Mouse (Mus musculus) limb, embryonic 13.5 days (tissue): ENCODE measurements around the gene Agtpbp1. TPM values are rescaled to one million over a fixed set of nuclear protein-coding genes. Genes with fewer than 3 reads are reported as not detected.

ENCODE experiments used
- ATAC-seq: fragments of 200-750 bp; cut with Nextera tagmentation; 2 replicates; pipeline ENCODE4 v1.8.0; 2017; ENCODE audit warnings: low read depth, moderate number of reproducible peaks, moderate TSS enrichment; ENCODE audit not compliant: low FRiP score
- H3K27ac ChIP-seq: fragments of 300-500 bp; sonication (generic); 2 replicates; pipeline ENCODE4 v1.5.1; 2015; ENCODE audit warnings: inconsistent platforms, mild to moderate bottlenecking, moderate library complexity
- H3K27me3 ChIP-seq: fragments of 300-500 bp; sonication (generic); 2 replicates; pipeline ENCODE4 v1.6.1; 2015; ENCODE audit warnings: mild to moderate bottlenecking, inconsistent platforms
- H3K36me3 ChIP-seq: fragments of 300-500 bp; sonication (generic); 2 replicates; pipeline ENCODE4 v1.6.1; 2015; ENCODE audit warnings: inconsistent platforms, mild to moderate bottlenecking, moderate library complexity
- H3K4me1 ChIP-seq: fragments of 300-500 bp; sonication (generic); 2 replicates; pipeline ENCODE4 v1.6.1; 2015; ENCODE audit warnings: inconsistent platforms
- H3K4me2 ChIP-seq: fragments of 300-500 bp; sonication (generic); replicated peaks from 2 replicates; pipeline ENCODE4 v1.6.1; 2015; ENCODE audit warnings: inconsistent platforms, mild to moderate bottlenecking, moderate library complexity
- H3K4me3 ChIP-seq: fragments of 300-500 bp; sonication (generic); 2 replicates; pipeline ENCODE4 v1.5.1; 2015; ENCODE audit warnings: moderate library complexity, mild to moderate bottlenecking, inconsistent platforms
- H3K9ac ChIP-seq: fragments of 300-500 bp; sonication (generic); 2 replicates; pipeline ENCODE4 v1.6.1; 2015; ENCODE audit warnings: mild to moderate bottlenecking, inconsistent platforms
- H3K9me3 ChIP-seq: fragments of 300-500 bp; sonication (generic); 2 replicates; pipeline ENCODE4 v1.6.1; 2016; ENCODE audit warnings: inconsistent platforms
- WGBS: fragments of 180-500 bp; shearing (Covaris S2); methylation state at CpG from one replicate; pipeline ENCODE4 v1.1.7; 2015; 5-methylcytosine and 5-hydroxymethylcytosine counted together
- polyA plus RNA-seq: library from polyadenylated mRNA; unstranded; fragments of >200 nt; fragmentation: Nextera tagmentation; extraction: Ambion mirVana; gene quantifications from 2 replicates; pipeline ENCODE4 v1.2.1, GENCODE M21; 2015

The Agtpbp1 gene
- polyA plus RNA-seq, 1 experiment from 2014 or later = 12.4 TPM

GRCm38 (mm10) chr13:59549318-59549798 lies 35.7 kb downstream of the Agtpbp1 start:
- H3K27me3 ChIP-seq = no peaks in the 10 kb centered on the region
- no peak overlapping the region for H3K4me2 ChIP-seq
- H3K9ac ChIP-seq = no peak overlapping the region
- H3K9me3 ChIP-seq = no peaks in the 10 kb centered on the region
- WGBS = 23% methylated on average over 1 of the region's 1 CpGs
- H3K36me3 ChIP-seq = no peaks in the 10 kb centered on the region
- H3K4me3 ChIP-seq = no peak overlapping the region
- no peak overlapping the region for H3K27ac ChIP-seq
- ATAC-seq = no peak
- peaks cover 13% of the 10 kb centered on the region for H3K4me1 ChIP-seq

- H3K36me3 ChIP-seq = no peaks in the 10 kb centered on the region
- WGBS = 69% methylated on average over 4 of the region's 4 CpGs
- no peak for ATAC-seq
- no peak overlapping the region for H3K9ac ChIP-seq
- H3K4me1 ChIP-seq = peaks cover 16% of the 10 kb centered on the region
- no peak overlapping the region for H3K4me3 ChIP-seq
- no peaks in the 10 kb centered on the region for H3K27me3 ChIP-seq
- no peak overlapping the region for H3K27ac ChIP-seq
- H3K9me3 ChIP-seq = no peaks in the 10 kb centered on the region
- no peak overlapping the region for H3K4me2 ChIP-seq
Measured at GRCm38 (mm10) chr13:59547716-59548115, 37.3 kb downstream of the Agtpbp1 start.

GRCm38 (mm10) chr13:59547091-59547490 lies 37.9 kb downstream of the Agtpbp1 start:
- no peak for ATAC-seq
- H3K4me2 ChIP-seq = no peak overlapping the region
- no peaks in the 10 kb centered on the region for H3K36me3 ChIP-seq
- no peaks in the 10 kb centered on the region for H3K9me3 ChIP-seq
- H3K27ac ChIP-seq = no peak overlapping the region
- H3K9ac ChIP-seq = no peak overlapping the region
- WGBS = 72% methylated on average over 2 of the region's 2 CpGs
- no peaks in the 10 kb centered on the region for H3K27me3 ChIP-seq
- no peak overlapping the region for H3K4me3 ChIP-seq
- H3K4me1 ChIP-seq = peaks cover 16% of the 10 kb centered on the region

- WGBS = 85% methylated on average over 10 of the region's 10 CpGs
- peaks cover 16% of the 10 kb centered on the region for H3K4me1 ChIP-seq
- H3K27me3 ChIP-seq = no peaks in the 10 kb centered on the region
- no peaks in the 10 kb centered on the region for H3K9me3 ChIP-seq
- no peak overlapping the region for H3K4me2 ChIP-seq
- H3K36me3 ChIP-seq = no peaks in the 10 kb centered on the region
- ATAC-seq = no peak
- no peak overlapping the region for H3K27ac ChIP-seq
- no peak overlapping the region for H3K4me3 ChIP-seq
- H3K9ac ChIP-seq = no peak overlapping the region
Measured at GRCm38 (mm10) chr13:59542411-59542810, 42.6 kb downstream of the Agtpbp1 start.

- no peak overlapping the region for H3K9ac ChIP-seq
- ATAC-seq = no peak
- H3K4me1 ChIP-seq = peaks cover 8% of the 10 kb centered on the region
- H3K27ac ChIP-seq = no peak overlapping the region
- H3K27me3 ChIP-seq = no peaks in the 10 kb centered on the region
- no peak overlapping the region for H3K4me3 ChIP-seq
- H3K4me2 ChIP-seq = no peak overlapping the region
- peaks cover 5% of the 10 kb centered on the region; the same call in 1 of the 2 replicates for H3K36me3 ChIP-seq
- 79% methylated on average over 5 of the region's 5 CpGs for WGBS
- no peaks in the 10 kb centered on the region for H3K9me3 ChIP-seq
Measured at GRCm38 (mm10) chr13:59540030-59540429, 45.0 kb downstream of the Agtpbp1 start.

- no peaks in the 10 kb centered on the region for H3K4me1 ChIP-seq
- WGBS = 90% methylated on average over 5 of the region's 5 CpGs
- no peak overlapping the region for H3K4me2 ChIP-seq
- H3K9me3 ChIP-seq = no peaks in the 10 kb centered on the region
- H3K27me3 ChIP-seq = no peaks in the 10 kb centered on the region
- no peak overlapping the region for H3K4me3 ChIP-seq
- ATAC-seq = no peak
- H3K36me3 ChIP-seq = peaks cover 5% of the 10 kb centered on the region; the same call in 1 of the 2 replicates
- H3K27ac ChIP-seq = no peak overlapping the region
- no peak overlapping the region for H3K9ac ChIP-seq
Measured at GRCm38 (mm10) chr13:59538661-59539060, 46.4 kb downstream of the Agtpbp1 start.

GRCm38 (mm10) chr13:59536631-59537030 lies 48.4 kb downstream of the Agtpbp1 start:
- no peak for ATAC-seq
- no peak overlapping the region for H3K27ac ChIP-seq
- no peaks in the 10 kb centered on the region for H3K27me3 ChIP-seq
- no peak overlapping the region for H3K9ac ChIP-seq
- no peak overlapping the region for H3K4me2 ChIP-seq
- WGBS = 80% methylated on average over 2 of the region's 2 CpGs
- no peaks in the 10 kb centered on the region for H3K4me1 ChIP-seq
- peaks cover 15% of the 10 kb centered on the region for H3K36me3 ChIP-seq
- no peaks in the 10 kb centered on the region for H3K9me3 ChIP-seq
- H3K4me3 ChIP-seq = no peak overlapping the region

GRCm38 (mm10) chr13:59535746-59536145 lies 49.3 kb downstream of the Agtpbp1 start:
- H3K9ac ChIP-seq = no peak overlapping the region
- H3K4me2 ChIP-seq = no peak overlapping the region
- no peaks in the 10 kb centered on the region for H3K4me1 ChIP-seq
- H3K36me3 ChIP-seq = peaks cover 15% of the 10 kb centered on the region
- H3K4me3 ChIP-seq = no peak overlapping the region
- H3K9me3 ChIP-seq = no peaks in the 10 kb centered on the region
- ATAC-seq = no peak
- no peaks in the 10 kb centered on the region for H3K27me3 ChIP-seq
- WGBS = 84% methylated on average over 6 of the region's 6 CpGs
- no peak overlapping the region for H3K27ac ChIP-seq

- Histone ChIP-seq H3K27me3 (no peaks in the 10 kb centered on the region), H3K36me3 (peaks cover 15% of the 10 kb centered on the region), H3K9ac (no peak overlapping the region), H3K4me2 (no peak overlapping the region), H3K27ac (no peak overlapping the region), H3K4me3 (no peak overlapping the region), H3K9me3 (no peaks in the 10 kb centered on the region), H3K4me1 (no peaks in the 10 kb centered on the region)
- WGBS = 77% methylated on average over 4 of the region's 4 CpGs
- ATAC-seq = no peak
Measured at GRCm38 (mm10) chr13:59534301-59534700, 50.7 kb downstream of the Agtpbp1 start.

GRCm38 (mm10) chr13:59533331-59533730 lies 51.7 kb downstream of the Agtpbp1 start:
- H3K4me2 ChIP-seq = no peak overlapping the region
- WGBS = 85% methylated on average over 6 of the region's 6 CpGs
- no peaks in the 10 kb centered on the region for H3K27me3 ChIP-seq

GRCm38 (mm10) chr13:59531203-59531602 lies 53.8 kb downstream of the Agtpbp1 start:
- Histone ChIP-seq H3K4me3 (no peak overlapping the region), H3K4me1 (no peaks in the 10 kb centered on the region), H3K4me2 (no peak overlapping the region), H3K9me3 (no peaks in the 10 kb centered on the region), H3K27me3 (no peaks in the 10 kb centered on the region), H3K9ac (no peak overlapping the region), H3K36me3 (peaks cover 29% of the 10 kb centered on the region), H3K27ac (no peak overlapping the region)
- no peak for ATAC-seq
- 66% methylated on average over 2 of the region's 2 CpGs for WGBS

More at GRCm38 (mm10) chr13:59533331-59533730, 51.7 kb downstream of the Agtpbp1 start:
- H3K4me3 ChIP-seq = no peak overlapping the region
- ATAC-seq = no peak
- peaks cover 15% of the 10 kb centered on the region for H3K36me3 ChIP-seq
- no peak overlapping the region for H3K27ac ChIP-seq
- no peaks in the 10 kb centered on the region for H3K4me1 ChIP-seq
- no peak overlapping the region for H3K9ac ChIP-seq
- H3K9me3 ChIP-seq = no peaks in the 10 kb centered on the region

GRCm38 (mm10) chr13:59530491-59530890 lies 54.5 kb downstream of the Agtpbp1 start:
- H3K27ac ChIP-seq = no peak overlapping the region
- 92% methylated on average over 8 of the region's 8 CpGs for WGBS
- no peak overlapping the region for H3K4me3 ChIP-seq
- H3K4me2 ChIP-seq = no peak overlapping the region
- no peaks in the 10 kb centered on the region for H3K9me3 ChIP-seq
- H3K36me3 ChIP-seq = peaks cover 31% of the 10 kb centered on the region
- H3K27me3 ChIP-seq = no peaks in the 10 kb centered on the region
- H3K4me1 ChIP-seq = no peaks in the 10 kb centered on the region
- no peak overlapping the region for H3K9ac ChIP-seq
- no peak for ATAC-seq
